Mouse (Mus musculus) lung, postnatal 10 days (tissue): Measurements from ENCODE around the gene Nasp.
"Not testable (repeated sequence)": the region's sequence is repeated elsewhere in the genome, so short reads cannot be mapped to it uniquely, and the experiment has no call there.

Experiments used
- DNase-seq: peaks from one replicate; pipeline ENCODE4 v3.0.0; 2021

The Nasp gene

DNA sequence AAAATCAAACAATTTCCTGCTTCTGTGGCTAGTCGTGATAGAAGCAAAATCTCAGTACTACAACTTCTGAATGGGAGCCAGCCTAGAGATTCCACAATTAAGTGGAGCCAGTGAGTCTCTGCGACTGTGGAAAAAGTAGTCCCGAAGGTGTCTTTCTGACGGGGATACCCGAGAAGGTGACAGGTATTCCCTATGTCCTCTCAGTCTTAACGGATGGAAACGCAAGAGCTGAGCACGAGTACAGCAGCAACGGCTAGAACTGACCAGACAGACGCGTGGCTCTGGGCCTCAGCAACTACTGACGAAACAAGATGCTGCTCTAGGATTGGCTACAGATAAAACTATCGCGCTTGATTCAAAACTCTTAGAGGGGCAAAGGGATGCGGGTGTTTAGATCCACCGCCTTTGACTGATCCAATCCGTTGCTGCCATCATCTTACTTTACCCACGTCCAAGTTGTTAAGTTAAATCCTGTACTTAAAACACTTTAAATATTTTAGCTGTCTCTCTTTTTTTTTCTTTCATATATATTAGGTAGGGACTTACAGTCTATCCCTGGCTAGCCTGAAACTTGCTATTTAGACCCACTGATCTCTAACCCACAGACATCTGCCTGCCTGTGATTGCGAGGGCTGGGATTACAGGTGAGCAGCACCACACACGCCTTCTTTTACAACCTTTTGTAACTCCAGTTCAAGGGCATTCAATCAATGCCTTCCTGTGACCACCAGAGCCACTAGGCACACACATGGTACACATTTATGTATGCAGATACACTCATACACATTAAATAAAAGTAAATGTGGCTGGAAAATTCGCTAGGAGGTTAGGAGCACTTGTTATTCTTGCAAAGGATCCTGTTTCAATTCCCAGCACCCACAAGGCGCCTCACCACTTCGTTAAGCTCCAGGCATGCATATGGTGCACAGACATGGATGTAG, at the start of gene Nasp:
Gene Nasp (minus strand): TSS at position 220 of the 941 bp plus-strand sequence.
- DNase-seq: peak; percentile 91

DNA sequence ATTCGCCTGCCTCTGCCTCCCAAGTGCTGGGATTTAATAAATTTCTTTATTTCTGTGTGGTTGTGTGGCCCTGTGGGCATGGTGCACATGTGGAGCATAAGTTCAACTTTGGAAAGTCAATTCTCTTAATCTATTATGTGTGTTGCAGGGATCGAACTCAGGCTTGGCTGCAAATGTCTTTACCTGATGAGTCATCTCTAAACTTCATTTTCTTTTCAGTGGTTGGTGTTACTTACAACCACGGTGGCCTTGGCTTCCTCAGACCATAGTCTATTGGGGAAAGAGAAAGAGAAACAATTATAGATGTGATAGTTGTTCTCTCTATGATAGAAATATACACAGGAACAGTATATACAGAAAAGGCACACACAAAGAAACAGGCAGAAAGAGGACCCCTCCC, 48.3 kb upstream of the Nasp start:
- DNase-seq: no peak

DNA sequence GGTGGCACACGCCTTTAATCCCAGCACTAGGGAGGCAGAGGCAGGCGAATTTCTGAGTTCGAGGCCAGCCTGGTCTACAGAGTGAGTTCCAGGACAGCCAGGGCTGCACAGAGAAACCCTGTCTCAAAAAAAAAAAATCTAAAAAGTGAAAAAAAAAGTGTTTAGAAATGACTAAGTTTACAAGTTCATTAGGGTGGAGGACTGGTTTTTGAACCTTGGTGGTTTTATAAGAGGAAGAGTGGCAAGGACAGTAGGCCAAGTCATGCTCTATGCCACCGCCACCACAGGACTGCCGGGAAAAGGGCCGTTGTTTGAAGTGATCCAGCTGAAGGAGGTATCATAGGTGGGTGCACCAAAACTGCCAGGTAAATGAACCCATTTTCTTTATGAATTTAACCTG, 47.0 kb upstream of the Nasp start:
- DNase-seq: not testable (repeated sequence)

DNA sequence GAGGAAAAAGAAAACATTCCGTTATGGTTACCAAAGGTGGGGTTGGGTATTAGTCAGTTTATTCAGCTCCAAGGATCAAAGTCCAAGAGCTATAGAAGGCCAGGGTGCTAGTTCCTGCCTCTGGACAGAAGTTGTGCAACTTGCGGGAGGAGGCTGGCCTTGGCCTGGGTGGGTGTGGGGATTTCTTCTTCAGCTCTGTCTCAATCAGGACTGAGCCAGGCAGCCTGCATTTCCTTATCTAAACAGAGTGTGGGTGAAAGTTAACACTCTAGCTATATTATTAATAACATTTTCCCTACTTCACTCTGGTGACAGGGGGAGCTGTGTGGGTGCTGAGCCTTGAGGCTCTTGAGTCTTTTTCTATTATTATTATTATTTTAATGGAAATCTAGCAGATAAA, 45.0 kb upstream of the Nasp start:
- DNase-seq: peak; percentile 78

DNA sequence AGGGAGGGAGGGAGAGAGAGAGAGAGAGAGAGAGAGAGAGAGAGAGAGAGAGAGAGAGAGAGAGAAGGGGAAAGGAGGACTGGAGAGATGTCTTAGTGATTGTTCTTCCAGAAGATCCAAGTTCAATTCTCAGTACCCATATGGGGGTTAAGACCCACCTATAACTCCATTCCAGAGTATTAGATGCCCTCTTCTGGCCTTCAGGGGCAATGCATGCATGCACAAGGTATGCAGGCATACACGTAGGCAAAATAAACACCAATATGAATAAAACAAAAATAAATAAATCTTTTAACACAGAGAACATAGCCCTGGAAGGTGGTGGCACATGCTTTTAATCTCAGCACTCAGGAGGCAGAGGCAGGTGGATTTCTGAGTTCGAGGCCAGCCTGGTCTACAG, 41.5 kb upstream of the Nasp start:
- no peak for DNase-seq

DNA sequence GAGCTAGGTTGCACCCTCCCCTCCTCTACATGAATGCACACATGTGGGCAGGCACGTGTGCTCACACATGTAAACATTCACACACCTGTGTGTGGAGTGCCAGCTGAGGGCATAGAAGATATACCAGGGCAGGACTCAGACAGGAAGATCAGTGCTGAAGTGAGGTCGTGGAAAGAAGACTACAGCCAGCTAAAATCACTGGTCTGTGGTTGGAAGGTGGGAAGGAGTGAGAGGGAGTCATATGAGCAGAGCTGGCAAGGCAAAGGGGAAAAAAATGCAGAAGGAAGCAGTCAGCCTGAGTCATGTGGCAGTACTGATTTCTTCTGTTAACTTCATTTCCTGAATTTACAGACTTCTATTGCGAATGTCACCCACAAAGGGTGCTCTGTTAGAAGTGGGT, 40.4 kb upstream of the Nasp start:
- peak; percentile 10 for DNase-seq

DNA sequence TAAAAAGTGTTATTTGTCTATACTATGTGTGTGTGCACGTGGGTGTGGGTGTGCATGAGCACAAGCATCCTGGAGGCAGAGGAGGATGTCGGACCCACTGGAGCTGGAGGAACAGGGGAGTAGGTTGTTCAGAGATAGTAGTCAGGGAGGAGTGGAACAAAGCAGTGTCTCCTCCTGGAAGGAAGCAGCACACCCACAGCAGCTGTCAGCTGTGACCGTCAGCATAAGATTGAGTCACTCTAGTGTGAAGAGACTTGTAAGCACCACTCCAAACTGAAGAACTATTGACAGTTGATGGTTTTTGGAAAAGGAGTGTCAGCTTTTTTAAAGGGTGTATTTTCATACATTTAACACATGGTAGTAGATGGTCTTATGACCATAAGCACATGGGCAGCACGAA, 38.9 kb upstream of the Nasp start:
- DNase-seq: no peak

DNA sequence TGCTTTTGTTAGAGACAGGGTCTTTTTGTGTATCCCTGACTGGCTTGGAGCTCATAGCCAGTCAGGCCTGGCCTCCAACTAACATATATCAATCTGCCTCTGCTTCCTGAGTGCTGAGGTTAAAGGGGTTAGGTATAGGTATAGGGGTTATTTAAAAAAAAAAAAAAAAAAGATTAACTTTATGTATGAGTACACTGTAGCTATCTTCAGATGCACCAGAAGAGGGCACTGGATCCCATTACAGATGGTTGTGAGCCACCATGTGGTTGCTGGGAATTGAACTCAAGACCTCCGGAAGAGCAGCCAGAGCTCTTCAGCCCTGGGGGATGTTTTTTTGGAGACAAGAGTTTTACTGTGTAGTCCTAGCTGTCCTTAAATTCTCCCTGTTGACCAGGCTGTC, 34.3 kb upstream of the Nasp start:
- DNase-seq: no peak

DNA sequence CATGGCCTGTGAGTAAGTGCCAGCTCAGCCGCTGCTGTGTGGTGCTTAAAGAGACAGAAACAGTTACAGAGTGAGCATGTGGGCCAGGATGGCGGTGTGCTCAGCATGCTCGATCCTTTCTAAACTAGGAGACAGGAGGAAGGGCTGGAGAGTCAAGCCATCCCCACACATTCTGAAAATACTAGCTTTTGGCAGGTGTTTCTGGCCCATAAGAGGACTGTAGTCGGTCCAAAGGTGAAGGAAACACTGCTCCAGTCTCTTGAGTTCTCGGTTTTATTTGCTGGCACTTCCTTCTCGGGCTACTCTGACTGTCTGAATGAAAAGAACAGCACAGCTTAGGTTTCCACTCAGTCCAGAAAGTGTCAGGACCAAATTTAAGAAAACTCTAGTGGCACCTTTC, 33.1 kb upstream of the Nasp start:
- no peak for DNase-seq

DNA sequence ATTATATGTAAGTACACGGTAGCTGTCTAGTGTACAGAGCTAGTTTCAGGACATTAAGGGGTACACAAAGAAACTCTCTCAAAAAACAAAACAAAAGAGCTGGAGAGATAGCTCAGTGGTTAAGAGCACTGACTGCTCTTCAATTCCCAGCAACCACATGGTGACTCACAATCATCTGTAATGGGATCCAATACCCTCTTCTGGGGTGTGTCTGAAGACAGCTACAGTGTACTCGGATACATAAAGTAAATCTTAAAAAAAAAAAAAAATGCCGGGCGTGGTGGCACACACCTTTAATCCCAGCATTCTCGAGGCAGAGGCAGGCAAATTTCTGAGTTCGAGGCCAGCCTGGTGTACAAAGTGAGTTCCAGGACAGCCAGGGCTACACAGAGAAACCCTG, 32.2 kb upstream of the Nasp start:
- DNase-seq: not testable (repeated sequence)

DNA sequence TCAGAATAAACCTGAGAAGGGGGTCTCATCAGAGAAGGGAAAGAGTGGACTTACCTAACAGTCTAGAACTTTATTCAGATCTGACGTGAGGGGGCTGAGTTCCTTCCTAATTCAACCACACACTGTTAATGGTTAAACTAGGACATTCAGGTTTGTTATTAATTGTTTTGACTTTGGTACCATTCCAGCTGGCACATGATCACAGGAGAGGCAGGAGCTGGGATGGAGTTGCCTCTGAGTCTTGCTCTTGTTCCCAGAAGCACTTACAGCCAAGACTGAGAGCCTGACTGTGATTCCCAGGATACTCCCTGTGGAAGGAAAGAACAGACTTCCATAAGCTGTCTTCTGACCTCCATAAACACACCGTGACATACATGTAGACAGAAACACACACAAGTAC, 31.7 kb upstream of the Nasp start:
- peak; percentile 80 for DNase-seq

DNA sequence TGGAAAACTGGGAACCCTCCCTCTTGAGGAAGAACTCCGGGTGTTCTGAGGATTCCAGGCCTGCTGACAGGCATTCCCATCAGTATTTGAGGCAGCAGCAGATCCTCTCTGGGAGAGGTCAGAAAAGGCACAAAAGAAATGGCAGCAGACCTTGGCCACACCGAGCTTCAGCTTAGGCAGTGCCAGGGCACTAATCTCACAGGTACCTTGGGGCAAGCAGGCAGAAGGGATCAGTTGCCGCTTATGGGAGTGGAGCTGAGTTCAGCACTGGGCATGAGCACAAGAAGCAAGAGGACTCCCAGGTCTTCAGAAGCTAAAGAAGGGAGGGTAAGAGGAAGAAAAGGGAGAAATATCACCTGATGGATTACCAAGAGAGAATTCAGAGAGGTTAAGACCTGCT, 30.2 kb upstream of the Nasp start:
- DNase-seq: no peak

DNA sequence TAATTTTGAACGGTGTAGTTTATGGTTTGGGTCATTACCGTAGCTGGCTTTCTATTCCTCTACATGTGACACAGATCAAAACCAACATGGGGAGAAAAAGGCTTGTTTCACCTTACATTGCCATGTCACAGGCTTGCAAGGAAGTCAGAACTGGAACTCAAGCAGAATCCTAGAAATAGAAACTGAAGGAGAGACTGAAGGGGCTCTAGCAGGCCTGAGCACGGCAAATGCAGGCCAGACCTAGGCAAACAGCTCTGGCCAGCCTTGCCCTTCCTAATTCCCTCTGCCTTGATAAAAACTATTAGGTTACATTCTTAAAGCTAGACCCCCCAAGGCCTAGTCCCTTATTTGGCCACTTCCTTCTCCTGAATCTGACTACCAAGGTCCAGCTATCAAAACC, 27.9 kb upstream of the Nasp start:
- no peak for DNase-seq

DNA sequence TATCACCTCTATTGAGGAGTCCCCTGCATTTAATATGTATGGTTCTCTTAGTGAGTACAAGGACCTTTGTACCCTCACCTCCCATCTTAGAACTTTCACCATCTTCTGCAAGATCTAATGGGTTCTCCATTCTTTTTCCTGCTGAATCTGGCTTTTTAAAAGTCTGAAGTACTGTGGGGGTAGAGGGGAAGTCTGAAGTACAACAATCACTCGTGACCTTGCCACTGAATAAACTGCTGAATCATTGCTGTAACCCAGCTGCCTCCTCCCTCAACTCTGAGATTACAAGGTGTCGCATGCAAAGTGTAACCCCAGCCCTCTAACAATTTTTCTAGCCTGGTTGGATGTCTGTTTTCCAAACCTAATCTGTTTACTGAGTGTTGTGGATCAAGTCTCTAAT, 27.4 kb upstream of the Nasp start:
- no peak for DNase-seq

DNA sequence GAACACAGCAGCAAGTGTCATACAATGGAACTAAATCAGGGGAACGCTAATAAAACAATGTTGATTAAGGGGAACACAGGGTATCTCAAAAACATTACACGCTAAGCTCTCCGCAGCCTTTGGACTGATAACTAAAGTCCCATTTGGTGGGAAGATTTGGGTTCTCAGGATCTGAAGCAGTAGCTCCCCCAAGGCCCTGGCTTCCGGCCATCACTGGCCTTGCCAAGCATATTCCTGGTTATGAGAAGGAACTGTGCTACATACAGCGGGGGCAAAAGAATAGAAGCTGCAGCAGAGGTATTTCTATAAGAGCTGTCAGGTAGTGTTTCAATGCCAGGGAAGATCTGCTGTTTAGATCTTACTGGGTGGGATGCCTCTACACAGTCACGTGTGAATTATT, 25.5 kb upstream of the Nasp start:
- no peak for DNase-seq

DNA sequence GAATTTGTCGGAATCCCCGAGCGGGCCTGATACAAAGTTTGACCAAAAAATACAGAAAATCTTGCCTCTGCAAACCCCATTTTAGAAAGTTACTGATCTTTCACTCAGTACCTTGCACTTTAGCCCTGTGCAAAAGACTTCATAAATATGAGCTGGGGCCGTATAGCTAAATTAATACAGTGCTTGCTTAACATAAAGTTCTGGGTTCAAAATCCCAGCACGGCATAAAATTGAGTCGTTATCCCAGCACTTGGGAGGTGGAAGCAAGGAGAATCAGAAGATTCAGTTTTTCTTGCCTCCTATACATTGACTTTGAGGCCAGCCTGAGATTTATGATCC, 24.0 kb upstream of the Nasp start:
- no peak for DNase-seq

DNA sequence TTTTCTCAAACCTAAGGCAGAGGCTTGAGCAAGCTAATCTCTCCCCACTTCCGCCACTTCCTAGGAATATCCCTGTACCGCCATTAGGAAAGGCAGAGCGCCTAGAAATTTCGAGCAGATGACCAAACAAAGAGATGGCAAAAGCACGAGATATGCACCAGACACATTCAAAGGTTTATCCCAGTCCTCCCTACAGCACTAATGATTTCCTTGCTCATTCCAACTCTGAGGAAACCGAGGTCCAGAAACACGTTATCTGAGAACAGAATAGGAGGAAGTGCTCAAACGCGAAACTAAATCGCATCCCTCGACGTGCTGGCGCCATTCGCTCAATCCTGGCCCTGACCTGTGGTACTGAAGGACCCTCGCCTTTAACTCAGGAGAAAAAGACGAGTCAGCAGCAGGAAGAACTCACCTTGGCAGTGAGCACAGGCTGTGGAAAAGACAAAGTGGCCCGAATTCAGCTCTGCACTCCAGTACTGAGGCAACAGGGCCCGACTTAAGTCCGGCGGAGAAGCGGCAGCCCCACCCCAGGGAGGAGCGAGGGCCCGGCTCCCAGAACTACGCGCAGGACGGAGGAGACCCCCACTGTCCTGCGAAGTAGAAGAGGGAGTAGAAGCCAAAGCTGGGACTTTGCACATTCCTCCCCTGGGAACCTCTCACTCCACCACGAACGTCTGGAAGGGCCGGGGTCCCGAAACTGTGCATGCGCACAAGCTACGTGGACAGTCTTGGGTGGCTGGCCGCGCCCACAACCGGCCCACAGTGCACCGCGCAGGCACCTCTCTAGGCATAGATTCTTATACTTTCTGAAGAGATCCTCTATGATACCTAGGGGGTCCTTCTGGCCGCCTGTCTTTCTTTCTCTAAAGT, 23.4 kb upstream of the Nasp start, which contains the start of gene Akr1a1:
Gene Akr1a1 (minus strand): TSS at position 757 of the 873 bp plus-strand sequence.
- peak; percentile 95 for DNase-seq

DNA sequence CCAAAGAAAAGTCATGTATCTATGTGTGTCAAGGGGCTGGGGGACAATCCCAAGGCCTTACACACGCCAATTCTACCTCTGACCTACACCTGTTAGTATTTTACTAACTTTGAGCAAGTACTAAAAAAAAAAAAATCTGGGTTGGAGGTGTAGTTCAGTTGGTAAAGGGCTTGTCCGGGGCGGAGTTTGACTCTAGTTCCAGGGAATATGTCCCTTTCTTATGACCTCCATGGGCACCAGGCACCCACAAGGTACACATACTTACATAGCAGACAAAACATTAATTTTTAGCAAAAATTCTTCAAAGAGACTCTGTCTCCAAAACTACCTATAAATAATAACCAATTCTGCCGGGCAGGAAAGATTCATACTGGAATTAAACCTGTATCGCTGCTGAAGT, 22.6 kb upstream of the Nasp start:
- DNase-seq: no peak

DNA sequence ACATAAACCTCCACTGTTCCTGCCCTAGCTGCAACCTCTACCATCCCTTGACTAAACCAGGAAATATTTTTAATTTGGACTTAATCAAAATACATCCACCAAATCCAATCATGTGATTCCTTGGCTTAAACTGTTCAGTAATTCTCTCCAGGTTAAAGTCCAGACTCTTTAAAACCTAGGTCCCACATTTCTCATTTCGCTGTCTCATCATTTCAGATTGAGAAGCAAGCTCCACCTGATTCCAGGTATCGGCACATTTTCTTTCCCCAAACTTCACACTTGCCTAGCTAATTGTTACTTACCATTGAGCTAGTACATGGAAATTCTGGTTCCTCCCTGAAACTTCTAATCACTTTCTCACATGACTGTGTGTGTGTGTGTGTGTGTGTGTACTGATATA, 21.7 kb upstream of the Nasp start:
- no peak for DNase-seq

DNA sequence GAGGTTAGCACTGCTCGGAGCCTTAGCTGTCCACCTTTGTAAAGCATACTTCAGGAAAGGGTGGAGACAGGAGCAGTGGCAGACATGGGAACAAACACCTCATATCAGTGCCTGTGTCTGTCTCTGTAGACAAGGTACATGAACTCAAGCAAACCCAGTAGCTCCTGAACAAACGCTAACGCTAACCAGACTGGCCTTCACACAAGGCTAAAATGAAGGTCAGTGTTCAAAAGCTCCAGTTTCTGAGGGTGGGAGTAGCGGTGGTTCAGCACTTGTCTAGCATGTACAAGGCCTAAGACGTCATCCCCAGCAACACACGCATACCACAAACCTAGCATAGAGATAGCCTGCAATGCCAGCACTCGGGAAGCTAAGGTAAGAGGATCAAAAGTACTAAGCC, 17.9 kb upstream of the Nasp start:
- DNase-seq: no peak

DNA sequence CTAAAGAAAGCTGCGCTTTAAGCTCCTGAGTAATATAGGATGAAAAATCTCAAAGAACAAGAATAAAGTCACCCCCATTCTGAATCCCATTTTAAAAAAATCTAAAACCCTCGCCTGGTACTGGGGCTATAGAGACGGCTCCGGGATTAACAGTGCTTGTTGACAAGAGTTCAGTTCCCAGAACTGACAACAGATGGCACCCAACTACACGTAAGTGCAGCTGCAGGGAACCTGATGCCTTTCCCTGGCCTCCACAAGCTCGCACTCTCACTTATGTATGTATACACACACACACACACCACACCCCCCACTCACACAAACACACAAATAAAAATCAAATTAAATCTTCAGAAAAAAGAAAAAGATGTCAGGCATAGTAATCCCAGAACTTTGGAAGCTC, 16.6 kb upstream of the Nasp start:
- DNase-seq: peak; percentile 43

DNA sequence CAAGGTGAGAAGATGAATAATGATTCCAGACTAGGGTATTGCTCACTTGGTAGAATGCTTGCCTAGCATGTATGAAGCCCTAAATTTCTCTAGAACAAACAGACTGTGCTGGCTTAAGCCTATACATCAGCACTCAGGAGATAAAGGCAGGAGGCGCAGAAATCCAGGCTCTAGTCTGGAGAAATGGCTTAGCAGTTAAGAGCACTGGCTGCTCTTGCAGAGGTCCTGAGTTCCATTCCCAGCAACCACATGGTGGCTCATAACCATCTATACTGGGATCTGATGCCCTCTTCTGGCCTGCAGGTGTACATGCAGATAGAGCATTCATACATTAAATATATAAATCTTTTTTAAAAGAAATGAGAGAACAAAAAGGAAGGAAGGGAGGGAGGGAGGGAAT, 14.3 kb upstream of the Nasp start:
- DNase-seq: no peak

DNA sequence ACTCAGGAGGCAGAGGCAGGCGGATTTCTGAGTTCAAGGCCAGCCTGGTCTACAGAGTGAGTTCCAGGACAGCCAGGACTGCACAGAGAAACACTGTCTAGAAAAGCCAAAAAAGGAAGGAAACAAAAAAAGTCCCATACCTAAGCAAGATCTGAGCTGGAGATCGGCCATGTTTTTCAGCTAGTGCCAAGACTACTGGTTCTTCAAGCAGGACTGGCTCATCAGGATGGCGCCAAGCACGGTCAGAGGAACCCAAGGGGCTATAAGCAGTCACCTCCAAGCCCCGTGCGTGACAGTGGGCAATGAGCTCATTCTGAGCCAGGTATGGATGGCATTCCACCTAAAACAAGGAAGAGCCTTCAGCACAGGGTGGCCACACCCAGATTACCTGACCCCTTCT, 11.1 kb upstream of the Nasp start:
- DNase-seq: no peak

DNA sequence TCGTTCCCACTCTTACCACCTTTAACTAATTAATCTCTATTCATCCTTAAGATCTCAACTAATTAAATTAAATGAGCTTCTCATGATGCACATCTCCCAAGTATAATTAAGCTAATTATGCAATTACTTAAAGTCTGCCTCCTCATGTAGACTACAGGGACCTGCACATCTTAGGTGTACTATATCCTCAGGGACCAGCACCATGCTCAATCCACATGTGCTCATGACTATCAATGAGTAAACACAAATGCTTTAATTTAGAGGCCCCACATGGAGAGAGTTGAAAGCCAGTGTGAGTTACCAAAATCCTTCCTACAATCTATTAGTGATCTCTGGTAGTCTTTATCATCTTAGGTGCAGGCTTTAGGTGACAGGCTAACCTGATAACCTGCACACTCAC, 7.5 kb upstream of the Nasp start:
- no peak for DNase-seq
